Mouse (Mus musculus) gastrocnemius, postnatal 36 days (tissue): ENCODE measurements around the gene Ubxn11. TPM values are rescaled to one million over a fixed set of nuclear protein-coding genes. Genes with fewer than 3 reads are reported as not detected.

Experiments used
- DNase-seq, 2 experiments: peaks; one replicate each; pipeline ENCODE4 v3.0.0; 2022
- intact Hi-C: fragments of 180-260 bp; cut with DNase I; formaldehyde crosslinking; loops from one replicate; pipeline ENCODE4 v1.15.1; 2025
- total RNA-seq, 2 experiments: library from RNA; stranded (reverse); gene quantifications; 2 replicates each; pipeline ENCODE4 v1.2.3; 2021

Gene Ubxn11
- total RNA-seq, 2 experiments from 2014 or later: 1.4 to 2.1 TPM

DNA sequence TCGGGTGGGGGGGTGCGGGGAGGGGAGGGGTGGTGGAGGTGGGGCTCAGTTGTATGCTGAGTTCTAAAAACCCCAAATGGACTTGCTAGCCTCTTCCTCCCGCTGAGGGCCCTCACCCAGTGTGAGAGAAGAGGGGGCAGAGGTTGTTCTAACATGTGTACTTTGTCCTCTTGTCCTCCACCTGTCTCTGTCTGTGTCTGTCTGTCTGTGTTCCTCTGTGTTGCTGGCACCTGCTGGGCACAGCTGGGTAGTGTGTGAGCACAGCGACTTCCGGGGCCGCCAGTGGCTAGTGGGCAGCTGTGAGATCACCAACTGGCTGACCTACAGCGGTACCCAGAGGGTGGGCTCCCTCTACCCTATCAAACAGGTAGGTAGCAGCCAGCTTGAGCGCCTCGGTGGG lies 13.3 kb upstream of the Ubxn11 start:
- DNase-seq: no peak
- intact Hi-C loops: no loop called here

DNA sequence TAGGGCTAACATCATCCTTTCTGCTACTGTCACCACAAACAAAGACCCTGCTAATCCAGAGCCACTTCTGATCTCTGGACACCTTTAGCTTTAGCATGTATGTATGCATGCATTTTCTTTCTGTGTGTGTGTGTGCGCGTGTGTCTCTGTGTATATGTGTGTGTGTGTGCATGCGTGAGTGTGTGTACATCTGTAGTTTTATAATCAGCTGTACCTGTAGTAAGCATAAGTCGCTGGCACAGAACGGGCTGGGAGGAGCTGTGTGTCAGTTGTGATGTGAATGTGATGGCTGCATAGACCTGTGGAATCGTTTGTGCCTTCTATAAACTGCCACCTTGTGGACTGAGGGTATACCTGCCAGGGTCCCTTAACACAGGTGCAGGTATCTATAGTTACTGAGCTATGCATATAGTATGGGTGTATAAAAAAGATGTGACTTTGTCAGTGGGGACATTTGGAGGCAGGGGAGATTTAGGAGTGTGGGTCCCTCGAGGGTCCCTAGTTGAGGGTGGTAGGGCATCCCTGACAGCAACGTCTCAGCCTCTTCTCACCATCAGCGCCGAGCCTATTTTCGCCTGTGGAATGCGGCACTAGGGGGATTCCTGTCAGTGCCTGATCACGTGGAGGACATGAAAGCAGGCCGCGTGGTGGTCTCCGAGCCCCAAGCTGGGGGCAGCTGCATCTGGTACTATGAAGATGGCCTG lies 11.7 kb upstream of the Ubxn11 start:
- intact Hi-C loops: no loop called here

DNA sequence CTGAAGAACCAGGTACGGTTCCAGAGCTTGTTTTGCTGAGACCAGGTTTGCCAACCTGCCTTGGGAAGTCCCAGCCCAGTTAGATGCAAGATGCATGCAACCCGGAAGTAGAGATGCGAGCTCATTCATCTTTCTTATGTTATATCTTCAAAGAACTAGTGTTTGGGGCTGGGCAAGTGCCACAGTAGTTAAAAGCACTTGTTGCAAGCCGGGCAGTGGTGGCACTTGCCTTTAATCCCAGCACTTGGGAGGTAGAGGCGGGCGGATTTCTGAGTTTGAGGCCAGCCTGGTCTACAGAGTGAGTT lies 11.2 kb upstream of the Ubxn11 start:
- DNase-seq: no peak
- intact Hi-C loops: no loop called here

More for the DNA sequence above, 11.7 kb upstream of the Ubxn11 start:
- DNase-seq: no peak

DNA sequence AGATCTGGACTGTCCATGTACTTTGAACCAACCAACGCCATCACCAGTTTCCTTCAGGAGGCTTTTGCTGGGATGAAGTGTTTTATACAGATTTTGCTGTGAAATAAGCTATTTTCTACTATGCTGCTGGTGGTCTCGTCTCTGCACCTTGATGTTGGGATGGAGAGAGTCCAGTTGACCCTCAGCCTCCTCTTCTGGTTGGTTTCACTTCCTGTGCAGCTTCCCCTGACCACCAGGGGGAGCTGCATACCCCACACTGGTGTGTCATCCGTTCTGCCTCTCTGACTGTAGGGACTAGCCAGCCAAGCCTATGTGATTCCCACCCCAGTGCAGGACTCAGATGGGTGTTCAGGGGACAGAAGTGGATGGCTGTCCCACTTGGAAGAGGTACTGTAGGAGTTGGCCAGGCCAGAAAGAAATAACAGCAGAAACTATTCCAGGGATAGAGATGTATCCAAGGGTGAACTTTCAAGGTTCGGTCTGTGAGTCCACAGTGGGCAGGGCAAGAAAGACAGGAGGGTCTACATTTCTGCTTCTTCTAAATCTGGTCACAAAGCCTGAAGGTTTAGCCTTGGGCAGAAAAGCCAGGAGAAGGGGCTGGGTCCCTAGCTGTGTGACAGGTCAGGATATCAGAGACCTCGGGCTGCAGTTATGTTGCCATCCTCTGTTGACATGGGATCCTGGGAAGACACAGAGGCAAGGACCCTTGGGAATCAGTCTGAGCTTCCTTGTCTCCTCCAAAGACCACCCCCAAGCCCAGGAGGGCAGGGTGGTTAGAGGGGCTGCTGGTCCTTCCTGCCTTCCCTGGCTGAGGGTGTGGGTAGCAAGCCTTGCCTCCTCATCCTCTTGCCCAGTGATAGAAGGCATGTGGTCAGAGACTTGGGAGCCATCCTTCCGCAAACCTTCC lies 9.7 kb upstream of the Ubxn11 start:
- DNase-seq: peak in 1 of 2 experiments; percentile 39
- intact Hi-C loops: no loop called here

DNA sequence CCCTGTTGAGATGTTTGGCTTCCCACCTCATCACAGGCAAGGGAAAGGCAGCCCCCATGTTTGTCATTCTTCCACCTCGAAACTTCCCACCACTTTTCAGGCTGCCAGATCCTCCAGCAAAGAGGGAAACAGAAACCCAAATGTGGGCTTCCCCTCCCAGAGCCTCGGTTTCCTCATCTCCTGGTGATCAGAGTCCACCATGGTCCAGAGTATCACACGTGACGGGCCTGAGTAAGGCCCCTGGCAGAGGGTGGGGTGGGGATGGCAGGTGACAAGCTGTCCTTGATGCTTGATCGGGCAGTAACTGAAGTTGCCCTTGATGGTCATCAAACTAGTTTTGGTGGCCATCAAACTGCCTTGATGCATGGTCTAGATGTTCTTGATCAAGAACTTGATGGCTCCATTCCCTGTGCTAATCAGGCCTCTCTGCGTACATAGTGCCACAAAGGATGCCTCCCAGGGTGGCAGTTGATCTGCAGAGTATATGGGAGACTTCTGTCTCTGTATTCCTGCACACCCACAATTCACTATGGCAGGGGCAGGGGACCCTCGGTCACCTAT lies 8.3 kb upstream of the Ubxn11 start:
- no peak for DNase-seq
- intact Hi-C loops: no loop called here

DNA sequence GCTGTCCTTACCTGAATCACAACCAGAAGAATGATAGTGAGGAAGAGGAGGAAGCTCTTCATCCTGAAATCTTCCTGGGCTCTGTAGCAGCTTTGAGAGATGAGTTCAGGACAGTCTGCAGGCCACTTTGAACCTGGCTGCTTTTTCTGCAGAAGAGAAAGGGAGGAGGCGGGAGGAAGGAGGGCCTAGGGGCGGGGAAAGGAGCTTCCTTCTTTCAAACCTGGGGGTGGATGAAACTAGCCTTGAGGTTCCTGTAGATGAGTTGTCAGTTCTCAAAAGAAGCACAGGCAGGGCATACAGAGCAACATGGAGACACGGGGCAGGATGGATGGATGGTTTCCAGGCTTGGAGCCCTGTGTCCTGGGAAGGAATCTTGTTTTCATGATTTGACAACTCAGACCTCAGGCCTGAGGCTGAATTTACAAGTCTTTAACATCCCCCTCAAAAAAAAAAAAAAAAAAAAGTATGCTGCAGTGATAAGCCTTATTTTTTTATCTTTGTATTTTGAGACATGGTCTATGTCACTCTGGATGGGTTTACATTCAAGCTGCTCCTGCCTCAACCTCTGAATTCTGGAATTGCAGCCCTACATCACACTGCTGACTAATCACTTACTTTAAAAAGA lies 7.3 kb upstream of the Ubxn11 start, which contains the start of gene Cd52:
Gene Cd52 (minus strand): TSS at position 160 of the 625 bp plus-strand sequence.
- intact Hi-C loops: no loop called here
- no peak for DNase-seq

DNA sequence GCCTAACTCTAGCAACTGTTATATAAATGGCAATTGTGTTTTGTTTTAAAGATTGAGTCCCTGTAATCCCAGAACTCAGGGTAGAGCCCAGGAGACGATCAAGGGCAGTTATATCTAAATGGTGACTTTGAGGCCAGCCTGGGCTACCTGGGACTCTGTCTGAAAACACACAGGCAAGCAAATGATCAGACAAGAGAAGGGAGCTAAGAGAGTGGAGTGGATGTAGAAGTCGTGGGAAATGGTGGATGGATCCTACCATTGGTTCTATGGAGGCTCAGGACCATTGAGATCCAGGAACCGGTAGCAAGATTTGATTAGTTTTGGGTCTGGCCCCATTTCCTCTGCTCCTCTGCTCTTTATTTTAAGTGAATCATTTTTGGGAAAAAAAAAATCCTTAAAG lies 6.2 kb upstream of the Ubxn11 start:
- DNase-seq: no peak
- intact Hi-C loops: no loop called here

DNA sequence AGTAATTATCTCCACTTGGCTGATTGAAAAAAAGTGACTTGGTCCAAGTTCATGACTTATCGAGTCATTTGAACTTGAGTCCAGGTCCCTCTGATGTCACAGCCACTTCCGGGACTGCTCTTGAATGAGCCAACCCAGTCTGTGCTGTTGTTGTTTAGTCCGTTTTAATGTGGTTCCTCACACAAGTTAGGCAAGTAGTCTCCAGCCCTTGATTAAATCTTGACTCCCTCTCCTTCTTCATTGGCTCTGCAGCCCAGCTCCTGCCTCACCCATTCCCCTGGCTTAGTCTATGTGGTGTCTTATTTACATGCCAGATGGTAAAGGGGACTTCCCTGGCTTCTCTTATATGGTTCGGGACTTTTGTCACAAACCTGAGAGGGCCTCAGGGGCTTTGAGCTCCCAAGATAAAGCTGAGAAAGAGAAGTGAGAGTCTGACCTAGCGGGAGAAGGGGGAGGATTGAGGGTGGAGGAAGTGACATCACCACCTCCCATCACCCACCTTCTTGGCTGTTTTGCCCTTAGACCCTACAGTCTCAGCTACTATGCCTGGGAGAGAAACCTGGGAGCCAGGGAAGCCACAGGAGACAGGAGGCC lies 5.3 kb upstream of the Ubxn11 start:
- intact Hi-C loops: no loop called here
- DNase-seq: no peak

DNA sequence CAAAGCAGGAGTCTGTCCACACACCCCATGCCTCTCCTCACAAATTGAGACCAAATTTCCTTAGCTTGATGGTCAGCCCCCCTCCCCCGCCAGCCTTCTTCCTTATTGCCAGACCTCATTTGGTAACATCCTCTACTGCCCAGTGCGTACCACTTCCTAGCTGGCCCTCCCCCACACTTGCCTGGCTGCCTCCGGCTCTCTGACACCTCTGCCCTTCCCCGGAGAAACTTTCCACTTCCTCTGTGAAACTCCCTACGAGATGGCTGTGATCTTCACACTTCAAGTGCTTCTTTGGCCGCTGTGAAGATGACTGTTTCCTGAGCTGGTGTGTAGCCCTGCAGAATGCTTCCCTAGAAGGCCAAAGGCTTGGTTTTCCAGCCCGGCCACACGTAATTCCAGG lies 3.7 kb upstream of the Ubxn11 start:
- no peak for DNase-seq

DNA sequence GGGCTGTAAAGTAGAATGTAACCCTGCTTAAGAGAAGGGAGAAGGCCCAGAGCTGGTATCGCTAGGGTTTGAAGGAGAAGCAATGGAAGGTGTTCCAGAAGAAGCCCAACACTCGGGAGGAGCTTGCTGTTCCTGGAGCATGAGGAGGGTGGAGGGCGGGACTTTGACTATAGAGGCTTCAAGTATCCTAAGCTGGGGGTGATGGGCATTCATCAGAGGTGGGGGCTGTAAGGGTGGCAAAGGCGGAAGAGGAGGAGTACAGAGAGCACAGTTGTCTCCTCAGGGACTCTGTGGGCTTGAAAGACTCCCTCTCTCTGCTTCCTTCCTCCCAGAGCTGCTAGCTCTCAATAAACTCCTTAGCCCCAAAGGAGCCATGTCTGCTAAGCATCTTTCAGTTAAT lies 2.1 kb upstream of the Ubxn11 start:
- intact Hi-C loops: no loop called here
- DNase-seq: no peak

More for the DNA sequence above, 3.7 kb upstream of the Ubxn11 start:
- intact Hi-C loops: no loop called here

DNA sequence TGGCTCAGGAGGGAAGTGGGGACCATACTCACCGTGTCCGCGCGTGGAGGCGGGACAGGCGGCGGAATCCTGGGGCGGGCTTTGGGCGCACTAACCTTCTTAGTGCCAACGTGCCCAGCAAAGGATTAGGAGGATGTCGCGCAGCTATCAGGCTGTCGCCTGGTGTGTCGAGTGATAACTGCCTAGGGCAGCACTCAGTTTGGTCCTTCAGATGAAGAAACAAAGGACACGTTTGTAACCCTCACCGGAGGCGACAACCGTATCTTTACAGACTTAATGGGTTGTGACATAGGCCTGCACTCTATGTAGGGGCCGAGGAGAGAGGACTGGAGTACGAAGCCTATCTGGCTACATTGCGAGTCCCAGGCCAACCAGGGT lies 361 bp downstream of the Ubxn11 start:
- intact Hi-C loops: no loop called here
- no peak for DNase-seq

DNA sequence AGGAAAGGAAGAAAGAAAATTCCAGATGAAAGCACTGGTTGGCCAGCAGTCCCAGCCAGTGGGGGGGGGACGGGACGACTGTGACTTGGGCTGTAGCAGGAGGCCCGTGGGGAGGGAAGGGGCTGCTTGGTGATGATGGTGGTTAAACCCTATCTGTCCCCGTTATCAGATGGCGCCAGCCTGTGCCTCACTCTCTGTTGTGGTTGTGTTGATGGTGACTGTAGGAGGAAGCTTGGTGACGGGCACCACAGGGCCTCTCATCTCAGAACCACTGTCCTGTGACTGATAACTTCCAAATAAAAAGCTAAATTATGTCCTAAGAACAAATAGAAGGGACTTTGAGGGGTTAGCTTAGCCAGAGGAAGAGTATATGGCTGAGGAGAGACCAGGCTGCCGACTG lies 3.7 kb downstream of the Ubxn11 start:
- no peak for DNase-seq
- intact Hi-C loops: no loop called here

DNA sequence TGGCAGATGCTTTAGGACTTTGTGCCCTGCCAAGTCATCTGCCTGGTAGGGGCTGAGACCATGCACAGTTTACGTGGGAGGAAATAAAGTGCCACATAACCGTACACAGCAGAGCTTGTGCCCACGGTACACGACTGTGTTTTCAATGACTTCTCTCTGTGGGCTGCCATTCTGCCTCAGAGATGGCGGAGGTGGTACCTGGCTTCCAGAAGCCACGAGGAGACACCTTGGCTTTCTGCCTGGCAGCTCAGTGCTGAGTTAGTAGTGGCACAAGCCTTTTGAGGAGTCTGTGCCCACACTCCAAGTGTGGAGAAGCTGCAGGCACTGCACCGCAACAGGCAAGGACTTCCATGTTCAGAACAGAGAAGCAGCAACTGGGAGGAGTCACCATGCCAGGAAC lies 5.4 kb downstream of the Ubxn11 start:
- intact Hi-C loops: no loop called here

DNA sequence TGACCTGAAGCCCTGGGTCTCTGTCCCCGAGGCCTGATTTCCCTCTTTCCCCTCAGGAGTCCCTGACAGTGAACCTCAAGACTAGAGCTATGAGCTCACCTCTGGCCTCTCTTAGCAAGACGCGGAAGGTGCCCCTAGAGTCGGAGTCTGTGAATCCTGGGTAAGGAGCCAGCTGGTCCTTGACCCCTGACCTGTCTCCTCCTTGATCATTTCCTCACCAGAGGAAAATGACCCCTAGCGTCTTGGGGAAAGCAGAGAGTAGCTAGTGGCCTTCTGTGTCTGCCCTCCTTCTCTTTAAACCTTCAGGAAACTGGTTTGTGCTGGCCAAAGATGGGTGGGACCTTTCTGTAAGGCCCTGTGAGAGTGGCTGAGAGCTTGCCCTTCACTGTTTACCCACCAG lies 5.8 kb downstream of the Ubxn11 start:
- intact Hi-C loops: no loop called here

More for the DNA sequence above, 5.4 kb downstream of the Ubxn11 start:
- no peak for DNase-seq

DNA sequence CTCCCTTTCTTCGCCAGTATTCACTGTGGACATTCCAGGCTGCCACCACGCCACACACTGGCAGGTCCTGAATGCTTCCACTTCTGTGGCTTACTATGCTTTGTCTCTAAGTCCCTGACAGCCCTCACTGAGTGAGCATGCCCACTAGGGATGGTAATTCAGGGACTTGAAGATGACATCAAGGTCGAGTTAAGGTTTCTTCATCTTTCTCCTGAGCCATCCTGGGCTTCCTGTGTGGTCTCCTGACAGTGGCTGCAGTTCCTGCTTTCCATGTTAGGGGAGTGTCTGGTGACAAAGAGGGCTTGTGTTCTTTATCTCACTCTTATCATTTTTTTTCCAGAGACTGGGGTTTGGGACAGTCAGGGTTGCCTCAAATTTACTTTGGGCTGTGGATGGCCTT lies 8.3 kb downstream of the Ubxn11 start:
- intact Hi-C loops: no loop called here
- no peak for DNase-seq

More for the DNA sequence above, 5.8 kb downstream of the Ubxn11 start:
- DNase-seq: no peak

DNA sequence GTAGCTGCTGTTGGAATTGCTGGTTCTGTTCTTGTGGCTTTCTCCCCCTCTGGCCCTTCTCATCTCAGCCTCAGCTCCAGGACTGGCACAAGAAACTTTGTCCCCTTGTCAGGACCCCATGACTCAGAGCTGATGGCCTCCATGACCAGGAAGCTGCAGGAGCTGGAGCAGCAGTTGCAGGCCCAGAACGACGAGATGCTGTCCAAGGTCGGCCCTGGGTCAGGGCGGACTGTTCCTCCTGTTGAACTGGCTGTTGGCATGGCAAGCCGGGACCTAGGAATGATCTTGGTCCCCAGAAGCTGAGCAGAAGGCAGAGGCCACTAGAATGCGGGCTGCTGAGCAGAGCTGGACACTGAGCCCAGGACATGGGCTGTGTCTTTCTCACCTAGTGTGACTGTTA lies 10.0 kb downstream of the Ubxn11 start:
- intact Hi-C loops: no loop called here
- DNase-seq: no peak

DNA sequence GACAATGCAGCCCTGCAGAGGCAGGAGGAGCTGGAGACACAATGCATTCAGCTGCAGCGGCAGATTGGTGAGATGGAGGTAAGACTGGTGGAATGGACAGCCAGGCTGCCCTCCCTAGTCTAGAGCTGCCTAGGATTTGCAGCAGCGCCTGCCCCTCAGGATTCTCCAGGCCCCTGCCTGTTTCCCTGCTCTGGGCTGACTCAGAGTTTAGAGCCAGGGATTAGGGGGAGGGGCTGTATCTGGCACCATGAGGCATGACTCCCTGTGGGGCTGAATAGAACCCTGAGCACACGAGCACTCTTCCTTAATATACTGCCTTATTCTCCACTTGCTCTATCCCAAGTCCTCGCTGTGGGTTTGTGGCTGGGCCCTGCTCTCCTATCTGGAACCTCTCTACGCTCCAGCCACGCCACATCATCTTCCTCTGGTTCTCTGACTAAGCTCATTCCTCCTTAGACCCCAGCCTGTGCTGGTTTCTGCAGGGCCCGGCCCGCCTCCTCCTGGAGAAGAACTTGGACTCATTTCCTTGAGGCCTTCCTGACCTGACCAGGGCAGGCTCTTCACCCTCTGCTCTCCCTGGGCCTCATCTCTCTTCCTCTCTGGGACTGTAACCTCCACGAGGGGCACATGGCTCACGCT lies 11.1 kb downstream of the Ubxn11 start:
- DNase-seq: no peak
- intact Hi-C loops: no loop called here

DNA sequence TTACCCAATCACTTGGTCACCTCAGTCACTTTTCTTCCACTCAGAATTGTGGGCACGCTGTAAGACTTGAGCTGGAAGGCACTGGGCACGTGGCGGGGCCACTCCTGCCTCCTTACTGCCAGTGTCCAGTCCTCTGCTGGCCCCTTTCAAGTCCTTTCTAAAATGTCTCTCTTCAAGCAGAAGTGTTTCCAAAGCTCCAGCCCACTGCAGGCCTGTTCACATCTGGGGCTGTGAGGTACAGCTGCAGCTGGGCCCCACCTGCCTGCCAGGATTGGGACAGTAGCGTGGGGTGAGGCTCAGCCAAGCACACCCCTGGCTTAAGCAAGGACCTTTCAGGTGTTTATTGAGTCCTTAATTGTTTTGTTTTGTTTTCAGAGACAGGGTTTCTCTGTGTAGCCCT lies 11.7 kb downstream of the Ubxn11 start:
- intact Hi-C loops: no loop called here
- no peak for DNase-seq

DNA sequence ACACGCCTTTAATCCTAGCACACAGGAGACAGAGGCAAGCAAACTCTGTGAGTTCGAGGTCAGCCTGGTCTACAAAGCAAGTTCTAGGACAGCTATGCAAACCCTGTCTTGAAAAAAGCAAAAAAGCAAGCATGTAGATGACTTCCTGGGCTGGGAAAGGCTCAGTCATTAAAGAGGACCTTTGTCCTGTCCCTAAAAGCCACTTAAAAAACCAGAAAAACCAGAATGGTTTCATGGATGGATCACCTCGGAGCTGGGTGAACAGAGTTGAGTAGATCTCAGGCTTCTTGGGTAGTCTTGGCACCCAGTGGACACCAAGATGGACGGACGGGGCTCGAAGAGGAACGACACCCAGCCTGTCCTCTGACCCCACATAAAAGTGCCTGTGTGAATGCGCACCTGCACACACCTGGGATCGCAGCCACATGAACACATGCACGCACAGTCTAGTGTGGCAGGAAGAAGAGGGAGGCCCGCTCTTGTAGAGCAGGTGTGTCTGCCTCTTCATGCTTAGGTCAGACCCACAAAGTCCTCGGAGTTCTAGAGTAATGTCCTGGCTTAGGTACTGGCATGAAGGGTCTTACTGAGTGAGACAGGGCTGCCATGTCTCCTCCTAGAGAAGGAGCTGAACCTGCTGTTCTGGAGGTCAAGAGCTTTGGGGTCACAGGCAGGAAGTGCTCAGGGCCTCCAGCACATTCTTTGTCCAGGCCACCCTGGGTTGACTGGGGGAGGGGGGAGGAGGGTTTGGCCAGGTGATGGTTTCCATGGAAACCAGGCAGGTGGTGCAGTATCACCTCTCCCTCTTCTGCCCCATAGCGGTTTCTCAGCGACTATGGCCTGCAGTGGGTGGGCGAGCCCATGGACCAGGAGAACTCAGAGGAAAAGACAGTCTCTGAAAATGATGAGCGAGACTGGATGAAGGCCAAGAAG lies 13.1 kb downstream of the Ubxn11 start:
- DNase-seq: no peak
- intact Hi-C loops: no loop called here
